Mouse (Mus musculus) olfactory bulb, adult 2 months (tissue): ENCODE measurements around the gene Vmn2r43.
"Not testable (repeated sequence)": the region's sequence is repeated elsewhere in the genome, so short reads cannot be mapped to it uniquely, and the experiment has no call there.

Source experiments
- CTCF ChIP-seq: fragments of 200-500 bp; IDR thresholded peaks from 2 replicates; pipeline ENCODE4 v1.5.1; 2012; ENCODE audit warnings: low read depth, mild to moderate bottlenecking, low read length, moderate library complexity; ENCODE audit not compliant: insufficient read depth
- POLR2A ChIP-seq: fragments of 200-500 bp; IDR thresholded peaks from 2 replicates; pipeline ENCODE4 v1.6.1; 2012; ENCODE audit warnings: mild to moderate bottlenecking, low read depth, low read length, moderate library complexity; ENCODE audit not compliant: insufficient read depth

DNA sequence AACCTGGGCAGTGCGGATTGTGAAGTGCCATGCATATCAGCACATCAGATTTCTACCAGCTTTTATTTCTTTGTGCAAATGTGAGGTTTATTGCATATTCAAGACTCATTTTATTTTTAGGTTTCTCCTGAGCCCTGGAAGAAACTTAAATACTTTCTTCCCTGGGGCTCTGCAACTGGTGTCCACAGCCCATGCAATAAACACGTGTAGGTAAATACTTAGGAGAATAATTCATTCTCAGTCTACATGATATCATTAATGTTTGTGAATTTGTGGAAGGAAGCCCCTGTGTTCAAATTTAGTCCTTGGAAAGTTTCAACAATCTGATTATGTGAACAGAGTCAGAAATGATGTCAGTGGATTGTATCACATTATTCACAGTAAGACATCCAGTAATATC lies 60.2 kb downstream of the Vmn2r43 start, which contains the start of gene Vmn2r42:
- TF ChIP-seq CTCF, POLR2A: not testable (repeated sequence)
